In the genomic region with DNA sequence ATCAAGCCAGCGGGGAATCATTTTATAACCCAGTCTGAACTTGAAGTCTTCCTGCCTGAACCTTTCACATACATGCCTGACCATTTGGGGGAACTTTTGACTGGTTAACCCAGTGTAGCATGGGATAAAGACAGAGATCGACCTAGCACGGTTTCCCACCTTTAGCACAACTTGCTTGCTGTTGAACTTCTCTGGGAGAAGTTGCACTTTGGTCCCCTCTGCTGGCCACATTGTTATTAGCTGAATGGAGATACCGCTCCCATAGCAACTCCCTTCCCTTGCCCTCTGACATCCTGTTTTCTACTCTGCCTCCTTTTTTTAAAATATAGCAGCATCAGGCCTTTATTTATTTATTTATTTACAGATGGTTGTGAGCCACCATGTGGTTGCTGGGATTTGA, we compare ENCODE assay signal across 9 mouse cellular contexts. TPM values are rescaled to one million over a fixed set of nuclear protein-coding genes. Genes with fewer than 3 reads are reported as not detected.
DNase-seq lines count a peak whose midpoint lies in the region; ATAC-seq lines count a peak whose summit lies in the region.
"Had no signal": no experiment of that assay in that cellular context is flagged by ENCODE, and none has a peak within 500 bp of the region (broad histone marks: within the 10 kb centered on the region; RNA-seq: fewer than 3 reads in every experiment).

No protein-coding gene starts in this region.

- 28% methylated on average over 4 of the region's 4 CpGs for WGBS in forebrain, embryonic 14.5 days
- 25% methylated on average over 4 of the region's 4 CpGs for WGBS in forebrain, embryonic 15.5 days
- 7% methylated on average over 4 of the region's 4 CpGs for WGBS in large intestine, adult 2 months

- no peak overlapping the region for H3K27ac ChIP-seq in forebrain, embryonic 14.5 days (ENCODE audit: low read depth, low read length)
- no peak overlapping the region for H3K27ac ChIP-seq in forebrain, embryonic 15.5 days (replicated peaks)
- H3K27ac ChIP-seq: limb, embryonic 15.5 days had no signal

- H3K9me3 ChIP-seq in forebrain, embryonic 14.5 days (replicated peaks; ENCODE audit: control insufficient read depth, low read length): no peaks in the 10 kb centered on the region
- H3K9me3 ChIP-seq in forebrain, embryonic 15.5 days: no peaks in the 10 kb centered on the region
- no peaks in the 10 kb centered on the region for H3K9me3 ChIP-seq in megakaryocyte, embryonic 14.5 days
- H3K9me3 ChIP-seq: limb, embryonic 15.5 days had no signal

- no peak overlapping the region for H3K4me3 ChIP-seq in forebrain, embryonic 14.5 days (ENCODE audit: low read depth, low read length)
- H3K4me3 ChIP-seq in forebrain, embryonic 15.5 days: no peak overlapping the region
- peak overlapping the region; percentile 57 for H3K4me3 ChIP-seq in megakaryocyte, embryonic 14.5 days (replicated peaks)
- H3K4me3 ChIP-seq: limb, embryonic 15.5 days had no signal

- DNase-seq in forebrain, embryonic 14.5 days (ENCODE audit: low spot score): peak; percentile 56
- DNase-seq in CD8-positive naive resting alpha-beta T cell, adult 2 months (ENCODE audit: low read depth in 2 of 2, low spot score in 2 of 2): peak; percentile 62 to 79
- peak; percentile 62 for DNase-seq in c-Kit-positive CD71-positive TER-119-positive erythroid progenitor cells, embryonic 14.5 days (ENCODE audit: low spot score)
- DNase-seq in heart, adult 9 months (ENCODE audit: low spot score in 2 of 2): peak; percentile 56 to 79
- peak; percentile 39 for DNase-seq in large intestine, adult 2 months (ENCODE audit: low read depth, low spot score)
- DNase-seq in splenic B cell, adult 2 months (ENCODE audit: low read depth, low spot score): peak; percentile 82

- ATAC-seq in forebrain, embryonic 14.5 days: no peak
- ATAC-seq in forebrain, embryonic 15.5 days (replicated peaks): no peak

- H3K27me3 ChIP-seq in forebrain, embryonic 14.5 days (replicated peaks; ENCODE audit: control insufficient read depth, insufficient read depth, low read length): no peaks in the 10 kb centered on the region
- peaks cover 2% of the 10 kb centered on the region; the same call in 1 of the 2 replicates for H3K27me3 ChIP-seq in forebrain, embryonic 15.5 days
- H3K27me3 ChIP-seq in megakaryocyte, embryonic 14.5 days (replicated peaks): peaks cover 41% of the 10 kb centered on the region
- no peaks in the 10 kb centered on the region; the same call in 1 of the 2 replicates for H3K27me3 ChIP-seq in splenic B cell, adult 2 months (ENCODE audit: control insufficient read depth, insufficient read depth, low read length, poor library complexity, severe bottlenecking)

- H3K4me2 ChIP-seq in forebrain, embryonic 14.5 days (ENCODE audit: low read length): no peak overlapping the region
- no peak overlapping the region for H3K4me2 ChIP-seq in forebrain, embryonic 15.5 days (replicated peaks)
- H3K4me2 ChIP-seq: limb, embryonic 15.5 days had no signal

- no peaks in the 10 kb centered on the region for H3K36me3 ChIP-seq in forebrain, embryonic 14.5 days (ENCODE audit: control insufficient read depth, insufficient read depth, low read length)
- no peaks in the 10 kb centered on the region for H3K36me3 ChIP-seq in forebrain, embryonic 15.5 days
- no peaks in the 10 kb centered on the region for H3K36me3 ChIP-seq in megakaryocyte, embryonic 14.5 days (replicated peaks; ENCODE audit: low read length)
- no peaks in the 10 kb centered on the region for H3K36me3 ChIP-seq in splenic B cell, adult 2 months (ENCODE audit: control insufficient read depth, insufficient read depth, low read length, poor library complexity, severe bottlenecking)
- H3K36me3 ChIP-seq: limb, embryonic 15.5 days had no signal

- H3K4me1 ChIP-seq in forebrain, embryonic 14.5 days (ENCODE audit: control insufficient read depth, insufficient read depth, low read length): peaks cover 2% of the 10 kb centered on the region; the same call in 1 of the 2 replicates
- H3K4me1 ChIP-seq in forebrain, embryonic 15.5 days: peaks cover 5% of the 10 kb centered on the region; the same call in 1 of the 2 replicates
- H3K4me1 ChIP-seq in megakaryocyte, embryonic 14.5 days: peaks cover 32% of the 10 kb centered on the region

- no peak overlapping the region for H3K9ac ChIP-seq in forebrain, embryonic 14.5 days (ENCODE audit: low read length)
- H3K9ac ChIP-seq in forebrain, embryonic 15.5 days (replicated peaks): no peak overlapping the region
- H3K9ac ChIP-seq: limb, embryonic 15.5 days had no signal

RNA-seq across cellular contexts. Expression of a gene that starts 1.3 kb away (rescaled TPM):
- polyA plus RNA-seq in forebrain, embryonic 14.5 days (2014; fragmentation: Nextera tagmentation; extraction: Ambion mirVana): 1.1 and 3.4 TPM in 2 replicates
- polyA plus RNA-seq in forebrain, embryonic 15.5 days (2015; fragmentation: Nextera tagmentation; extraction: Ambion mirVana): 1.0 and 2.0 TPM in 2 replicates
- polyA plus RNA-seq in large intestine, adult 2 months (2012; rRNA removed): 168 and 625 TPM in 2 replicates
- 0.55 TPM in 1 of 2 replicates, not detected in the other for polyA plus RNA-seq in megakaryocyte, embryonic 14.5 days (2012; ENCODE audit: insufficient read depth, low replicate concordance)

RNA-seq across cellular contexts. Expression of a gene that starts 8.0 kb away (rescaled TPM):
- polyA plus RNA-seq in forebrain, embryonic 14.5 days (2014; fragmentation: Nextera tagmentation; extraction: Ambion mirVana): 0.37 TPM in 1 of 2 replicates, not detected in the other
- 0.29 and 0.36 TPM in 2 replicates for polyA plus RNA-seq in forebrain, embryonic 15.5 days (2015; fragmentation: Nextera tagmentation; extraction: Ambion mirVana)
- polyA plus RNA-seq in large intestine, adult 2 months (2012; rRNA removed): 0.19 TPM in 1 of 2 replicates, not detected in the other
- polyA plus RNA-seq in megakaryocyte, embryonic 14.5 days (2012; ENCODE audit: insufficient read depth, low replicate concordance): not detected in 2 replicates

RNA-seq across cellular contexts. Expression of a gene that starts 12.6 kb away (rescaled TPM):
- polyA plus RNA-seq in forebrain, embryonic 14.5 days (2014; fragmentation: Nextera tagmentation; extraction: Ambion mirVana): 0.42 TPM in 1 of 2 replicates, not detected in the other
- 0.14 TPM in 1 of 2 replicates, not detected in the other for polyA plus RNA-seq in forebrain, embryonic 15.5 days (2015; fragmentation: Nextera tagmentation; extraction: Ambion mirVana)
- polyA plus RNA-seq in large intestine, adult 2 months (2012; rRNA removed): 0.98 and 4.7 TPM in 2 replicates
- not detected in 2 replicates for polyA plus RNA-seq in megakaryocyte, embryonic 14.5 days (2012; ENCODE audit: insufficient read depth, low replicate concordance)

RNA-seq across cellular contexts. Expression of a gene that starts 18.8 kb away (rescaled TPM):
- polyA plus RNA-seq in forebrain, embryonic 14.5 days (2014; fragmentation: Nextera tagmentation; extraction: Ambion mirVana): 841 and 1,034 TPM in 2 replicates
- 750 and 789 TPM in 2 replicates for polyA plus RNA-seq in forebrain, embryonic 15.5 days (2015; fragmentation: Nextera tagmentation; extraction: Ambion mirVana)
- polyA plus RNA-seq in large intestine, adult 2 months (2012; rRNA removed): 394 and 397 TPM in 2 replicates
- polyA plus RNA-seq in megakaryocyte, embryonic 14.5 days (2012; ENCODE audit: insufficient read depth, low replicate concordance): 79.0 and 226 TPM in 2 replicates

RNA-seq across cellular contexts. Expression of a gene that starts 26.4 kb away (rescaled TPM):
- polyA plus RNA-seq in forebrain, embryonic 14.5 days (2014; fragmentation: Nextera tagmentation; extraction: Ambion mirVana): not detected in 2 replicates
- not detected in 2 replicates for polyA plus RNA-seq in forebrain, embryonic 15.5 days (2015; fragmentation: Nextera tagmentation; extraction: Ambion mirVana)
- polyA plus RNA-seq in large intestine, adult 2 months (2012; rRNA removed): not detected in 2 replicates
- polyA plus RNA-seq in megakaryocyte, embryonic 14.5 days (2012; ENCODE audit: insufficient read depth, low replicate concordance): not detected in 2 replicates
- polyA plus RNA-seq: limb, embryonic 15.5 days had no signal

Comparison
In these comparisons a context has a peak if more than half of its experiments do, and no peak if none do; other contexts are left out.
1. RNA of a gene that starts 1.3 kb away (polyA plus RNA-seq): 168 to 625 TPM in large intestine, adult 2 months; 1.1 to 3.4 TPM in forebrain, embryonic 14.5 days, 1.0 to 2.0 TPM in forebrain, embryonic 15.5 days and 0.55 TPM in megakaryocyte, embryonic 14.5 days; every median in the first group is over 10 times any median in the second.
2. Peak in every context shown above with its lines, with median percentiles within 50 percentile points of each other: DNase-seq.